Mouse (Mus musculus) mouse embryonic stem cell (cell line): Measurements from ENCODE around the gene Kif23.

Source experiments
- in situ Hi-C, 2 experiments: fragments of 300-500 bp; cut with MboI; formaldehyde crosslinking; loops; 1 replicate in 1 of 2; 3 replicates in 1 of 2; pipeline ENCODE4 v1.14.3; 2019 to 2020; ENCODE audit warnings: low sequenced_read_pairs in 2 of 2, low pct_unique_long_range_greater_than_20kb in 1 of 2, mixed read lengths in 1 of 2; ENCODE audit not compliant: unreplicated experiment in 1 of 2

Gene Kif23

GRCm38 (mm10) chr9:61946623-61947401 is at the start of gene Kif23:
Gene Kif23 (minus strand): TSS chr9:61946774.
- in situ Hi-C loops = no loop called here

GRCm38 (mm10) chr9:61991158-61991557 is 44.6 kb upstream of the Kif23 start:
- in situ Hi-C loops = no loop called here

GRCm38 (mm10) chr9:61990738-61991137 is 44.2 kb upstream of the Kif23 start:
- in situ Hi-C loops = no loop called here

- in situ Hi-C loops = no loop called here
Observed at GRCm38 (mm10) chr9:61986055-61986454, 39.5 kb upstream of the Kif23 start.

GRCm38 (mm10) chr9:61985183-61985863 is 38.7 kb upstream of the Kif23 start:
- in situ Hi-C loops = no loop called here

GRCm38 (mm10) chr9:61982940-61983620 is 36.5 kb upstream of the Kif23 start:
- in situ Hi-C loops = no loop called here

- in situ Hi-C loops = no loop called here
Observed at GRCm38 (mm10) chr9:61981876-61982275, 35.3 kb upstream of the Kif23 start.

- in situ Hi-C loops = loop anchor here in 1 of 2 experiments (10.0 kb wide), 1 partner anchor 265 kb away; no protein-coding TSS in a partner anchor
Observed at GRCm38 (mm10) chr9:61979983-61980382, 33.4 kb upstream of the Kif23 start.

- in situ Hi-C loops = loop anchor here in 1 of 2 experiments (10.0 kb wide), 1 partner anchor 267 kb away; no protein-coding TSS in a partner anchor
Observed at GRCm38 (mm10) chr9:61977258-61977945, 30.8 kb upstream of the Kif23 start.

- in situ Hi-C loops = loop anchor here in 1 of 2 experiments (10.0 kb wide), 1 partner anchor 273 kb away; no protein-coding TSS in a partner anchor
Observed at GRCm38 (mm10) chr9:61972031-61972430, 25.5 kb upstream of the Kif23 start.

- in situ Hi-C loops = loop anchor here in 1 of 2 experiments (10.0 kb wide), 1 partner anchor 274 kb away; no protein-coding TSS in a partner anchor
Observed at GRCm38 (mm10) chr9:61971045-61971444, 24.5 kb upstream of the Kif23 start.

GRCm38 (mm10) chr9:61967357-61967756 is 20.8 kb upstream of the Kif23 start:
- in situ Hi-C loops = no loop called here

GRCm38 (mm10) chr9:61965987-61966386 is 19.4 kb upstream of the Kif23 start:
- in situ Hi-C loops = no loop called here

GRCm38 (mm10) chr9:61965411-61965930 is 18.9 kb upstream of the Kif23 start:
- in situ Hi-C loops = no loop called here

GRCm38 (mm10) chr9:61963356-61963755 is 16.8 kb upstream of the Kif23 start:
- in situ Hi-C loops = no loop called here

- in situ Hi-C loops = no loop called here
Observed at GRCm38 (mm10) chr9:61961181-61961580, 14.6 kb upstream of the Kif23 start.

GRCm38 (mm10) chr9:61960753-61961152 is 14.2 kb upstream of the Kif23 start:
- in situ Hi-C loops = no loop called here

- in situ Hi-C loops = no loop called here
Observed at GRCm38 (mm10) chr9:61959921-61960569, 13.5 kb upstream of the Kif23 start.
